Mouse (Mus musculus) mouse embryonic stem cell (cell line): ENCODE data around the gene Pard6b.
"Not testable (repeated sequence)": the region's sequence is repeated elsewhere in the genome, so short reads cannot be mapped to it uniquely, and the experiment has no call there.

ENCODE experiments used
- in situ Hi-C, 2 experiments: fragments of 300-500 bp; cut with MboI; formaldehyde crosslinking; loops; 1 replicate in 1 of 2; 3 replicates in 1 of 2; pipeline ENCODE4 v1.14.3; 2019 to 2020; ENCODE audit warnings: low sequenced_read_pairs in 2 of 2, low pct_unique_long_range_greater_than_20kb in 1 of 2, mixed read lengths in 1 of 2; ENCODE audit not compliant: unreplicated experiment in 1 of 2

Gene Pard6b

DNA sequence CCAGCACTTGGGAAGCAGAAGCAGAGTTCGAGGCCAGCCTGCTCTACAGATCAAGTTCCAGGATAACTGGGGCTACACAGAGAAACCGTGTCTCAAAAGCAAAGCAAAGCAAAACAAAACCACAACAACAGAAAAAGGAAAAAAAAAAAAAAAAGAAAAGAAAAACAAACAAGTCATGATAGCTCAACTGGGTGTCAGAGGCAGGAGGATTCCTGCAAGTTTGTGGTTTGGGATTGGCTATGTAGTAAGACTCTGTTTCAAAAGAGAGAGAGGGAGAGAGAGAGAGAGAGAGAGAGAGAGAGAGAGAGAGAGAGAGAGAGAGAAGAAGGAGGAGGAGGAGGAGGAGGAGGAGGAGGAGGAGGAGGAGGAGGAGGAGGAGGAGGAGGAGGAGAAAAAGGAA is 22.9 kb upstream of the Pard6b start:
- in situ Hi-C loops = not testable (repeated sequence)

DNA sequence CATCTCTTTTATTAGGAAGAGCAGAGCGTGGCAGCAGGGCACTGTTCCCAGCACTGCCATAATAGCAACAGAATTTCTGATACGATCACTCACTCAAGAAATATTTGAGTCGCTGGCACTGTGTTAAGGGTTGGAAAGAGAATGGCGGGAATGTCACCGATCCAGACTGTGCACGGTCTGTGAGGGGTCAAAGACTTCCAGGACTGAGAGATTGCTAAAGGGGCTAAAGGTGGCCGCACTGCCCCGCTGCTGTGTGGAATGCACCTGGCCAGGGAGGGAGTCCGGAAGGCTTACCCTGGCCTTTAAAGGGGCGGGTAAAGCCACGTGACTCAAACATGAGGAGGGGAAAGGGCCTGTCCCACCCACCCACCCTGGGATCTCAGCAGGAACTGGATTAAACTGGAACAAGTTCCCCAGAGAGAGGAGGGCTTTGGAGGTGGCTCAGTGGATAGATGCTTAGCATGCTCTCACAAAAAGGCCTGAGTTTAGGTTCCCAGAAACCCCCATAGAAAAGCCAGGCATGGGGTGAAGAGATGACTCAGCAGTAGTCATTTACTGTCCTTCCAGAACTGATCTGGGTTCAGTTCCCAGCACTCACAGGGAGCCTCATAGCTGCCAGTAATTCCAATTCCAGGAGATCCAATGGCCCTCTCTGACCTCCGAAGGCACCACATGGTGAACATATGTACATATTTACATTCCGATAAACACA is 22.2 kb upstream of the Pard6b start:
- in situ Hi-C loops = no loop called here

DNA sequence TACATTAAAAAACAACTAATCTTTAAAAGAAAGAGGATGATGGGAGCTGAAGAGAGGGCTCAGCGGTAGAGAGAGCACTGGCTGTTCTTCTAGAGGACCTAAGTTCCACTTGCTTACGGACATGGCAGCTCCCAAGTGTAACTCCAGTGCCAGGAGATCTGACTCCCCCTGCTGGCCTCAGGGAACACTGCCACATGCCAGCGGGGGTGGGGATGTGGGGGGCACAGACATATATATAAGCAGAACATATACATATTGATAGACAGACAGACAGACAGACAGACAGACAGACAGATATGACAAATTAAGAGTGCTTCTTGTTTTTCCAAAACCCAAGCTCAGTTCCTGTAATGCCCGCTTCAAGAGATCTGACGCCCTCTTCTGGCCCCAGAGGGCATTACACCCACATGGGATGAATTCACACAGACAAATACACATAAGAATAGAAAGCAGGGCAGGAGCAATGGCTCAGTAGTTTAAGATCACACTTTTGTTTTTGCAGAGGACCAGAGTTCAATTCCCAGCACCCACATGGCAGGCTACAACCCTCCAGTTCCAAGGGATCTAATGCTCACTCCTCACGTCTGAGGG is 21.5 kb upstream of the Pard6b start:
- in situ Hi-C loops = no loop called here

DNA sequence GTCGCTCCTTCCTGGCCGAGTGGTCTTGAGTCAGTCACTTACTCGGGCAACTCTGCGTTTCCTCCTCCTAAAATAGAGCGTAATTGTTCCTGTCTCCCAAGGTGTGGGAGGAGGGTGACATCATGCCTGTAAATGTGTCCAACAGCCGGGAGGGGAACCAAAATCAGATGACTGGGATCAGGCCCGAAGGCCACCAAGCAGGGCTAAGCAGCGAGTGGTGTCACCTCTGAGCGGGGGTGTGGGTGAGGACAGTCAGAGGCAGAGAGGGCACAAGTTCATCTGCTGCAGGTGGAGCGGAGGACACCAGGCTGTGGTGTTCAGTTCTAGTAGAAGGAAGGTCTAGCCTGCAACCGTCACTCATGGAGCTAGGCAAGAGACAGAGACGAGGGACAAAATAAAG is 17.1 kb upstream of the Pard6b start:
- in situ Hi-C loops = no loop called here

DNA sequence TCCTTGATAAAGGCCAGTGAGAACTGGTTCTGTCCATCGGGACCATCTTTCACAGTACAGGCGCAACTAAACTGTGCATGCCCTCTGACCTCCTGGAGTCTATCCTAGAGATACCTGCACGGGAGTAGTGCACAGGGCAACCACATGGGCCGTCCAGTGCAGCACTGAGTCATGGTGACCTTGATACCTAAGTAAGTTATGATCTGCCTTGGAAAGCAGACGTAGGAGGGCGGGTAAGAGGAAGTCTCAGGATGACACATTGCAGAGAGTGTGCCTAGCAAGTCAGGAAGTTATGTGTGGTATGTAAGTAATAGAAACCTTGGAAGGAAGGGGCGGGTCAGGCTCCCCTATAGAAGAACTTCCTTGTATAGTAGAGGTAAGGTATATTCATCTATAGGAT is 15.3 kb upstream of the Pard6b start:
- in situ Hi-C loops = no loop called here

DNA sequence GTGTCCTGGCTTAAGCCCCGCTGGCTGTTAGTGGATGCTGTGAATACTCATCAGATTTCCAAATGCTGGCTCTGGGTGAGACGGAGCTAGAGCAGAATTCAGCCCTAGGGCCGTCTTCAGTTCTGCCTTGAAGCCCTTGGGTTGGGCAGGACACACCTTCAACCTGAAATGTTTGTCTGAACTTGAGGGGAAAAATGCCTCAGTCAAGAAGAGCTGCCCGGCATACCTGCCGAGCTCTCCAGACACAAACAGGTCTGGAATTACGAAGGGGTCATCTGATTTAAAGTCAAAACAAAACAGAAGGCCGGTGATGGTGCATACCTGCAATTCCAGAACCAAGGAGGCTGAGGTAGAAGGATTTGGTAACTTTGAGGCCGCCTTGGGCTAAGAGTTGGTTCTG is 14.0 kb upstream of the Pard6b start:
- in situ Hi-C loops = no loop called here

DNA sequence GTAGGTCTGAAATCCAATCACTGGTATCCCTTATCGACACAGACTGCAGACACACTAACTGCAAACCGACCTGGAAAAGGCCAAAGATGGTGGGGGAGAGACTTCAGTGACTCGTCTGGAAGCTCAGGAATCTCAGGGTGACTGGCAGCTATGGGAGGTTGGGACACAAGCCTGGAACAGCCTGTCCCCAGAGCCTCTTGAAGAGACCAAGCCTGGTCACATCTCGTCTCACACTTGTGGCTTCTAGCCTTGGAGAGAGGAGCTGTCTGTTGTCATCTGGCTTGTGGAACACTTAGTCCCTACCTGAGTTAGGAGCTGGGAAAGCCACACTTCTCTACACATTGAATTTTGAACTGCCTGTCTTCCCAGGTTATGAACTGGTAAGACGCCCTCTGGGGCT is 10.4 kb upstream of the Pard6b start:
- in situ Hi-C loops = no loop called here

DNA sequence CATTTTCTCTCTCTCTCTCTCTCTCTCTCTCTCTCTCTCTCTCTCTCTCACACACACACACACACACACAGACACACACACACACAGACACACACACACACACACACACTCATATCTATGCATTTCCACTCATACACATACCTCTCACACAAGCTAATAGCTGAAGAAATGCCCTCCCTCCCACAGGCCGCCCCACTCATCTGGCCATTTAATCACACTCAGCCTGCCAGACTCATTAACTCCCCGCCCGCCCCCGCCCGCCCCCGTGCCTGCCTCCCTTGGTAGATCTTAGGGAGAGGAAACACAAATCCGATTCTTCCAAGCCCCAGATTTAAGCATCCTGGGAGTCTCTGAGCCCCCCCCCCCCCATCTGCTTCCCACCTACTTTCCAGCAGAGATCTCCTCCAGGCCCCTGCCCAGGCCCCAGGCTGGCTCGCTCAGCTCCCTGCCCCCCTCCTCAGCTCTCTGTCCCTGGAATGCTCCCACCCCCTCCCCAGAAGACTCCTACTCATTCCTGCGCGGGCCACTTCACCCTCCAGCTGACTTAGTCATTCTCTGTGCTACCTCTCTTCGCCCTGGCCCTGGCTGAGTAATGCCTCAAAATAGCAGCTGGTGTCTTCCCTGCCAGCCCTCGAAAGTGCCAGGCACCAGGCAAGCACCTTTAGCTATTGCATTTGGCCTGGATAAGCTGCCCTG is 8.2 kb upstream of the Pard6b start:
- in situ Hi-C loops = no loop called here

DNA sequence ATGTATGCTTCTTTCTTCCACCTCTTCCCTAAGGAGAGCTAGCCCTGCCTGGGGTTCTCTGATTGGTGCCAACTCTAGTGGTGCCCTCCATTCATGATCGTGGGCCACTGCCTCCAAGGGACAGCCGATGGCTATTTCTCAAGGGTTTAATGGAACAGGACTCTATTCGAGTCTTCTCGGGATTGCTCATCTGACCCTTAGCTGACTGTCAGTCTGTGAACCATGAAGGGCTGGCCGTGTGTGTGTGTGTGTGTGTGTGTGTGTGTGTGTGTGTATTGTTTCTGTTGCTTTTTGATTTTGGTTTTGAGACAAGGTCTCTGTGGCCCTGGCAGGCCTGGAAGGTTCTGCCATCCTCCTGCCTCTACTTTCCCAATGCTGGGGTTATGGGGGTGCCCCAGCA is 7.1 kb upstream of the Pard6b start:
- in situ Hi-C loops = no loop called here

DNA sequence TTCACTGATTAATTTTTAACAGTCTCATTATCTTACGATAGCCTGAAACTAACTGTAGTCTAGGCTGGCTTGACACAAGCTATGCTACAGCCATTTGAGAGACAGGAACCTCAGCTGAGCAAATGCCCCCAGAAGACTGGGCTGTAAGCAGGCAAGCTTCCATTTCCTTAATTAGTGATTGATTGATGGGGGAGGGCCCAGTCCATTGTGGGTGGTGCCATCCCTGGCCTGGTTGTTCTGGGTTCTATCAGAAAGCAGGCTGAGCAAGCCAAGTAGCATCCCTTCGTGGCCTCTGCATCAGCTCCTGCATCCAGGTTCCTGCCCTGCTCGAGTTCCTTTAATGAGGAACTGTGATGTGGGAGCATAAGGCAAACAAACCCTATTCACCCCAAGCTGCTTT is 6.3 kb upstream of the Pard6b start:
- in situ Hi-C loops = no loop called here

DNA sequence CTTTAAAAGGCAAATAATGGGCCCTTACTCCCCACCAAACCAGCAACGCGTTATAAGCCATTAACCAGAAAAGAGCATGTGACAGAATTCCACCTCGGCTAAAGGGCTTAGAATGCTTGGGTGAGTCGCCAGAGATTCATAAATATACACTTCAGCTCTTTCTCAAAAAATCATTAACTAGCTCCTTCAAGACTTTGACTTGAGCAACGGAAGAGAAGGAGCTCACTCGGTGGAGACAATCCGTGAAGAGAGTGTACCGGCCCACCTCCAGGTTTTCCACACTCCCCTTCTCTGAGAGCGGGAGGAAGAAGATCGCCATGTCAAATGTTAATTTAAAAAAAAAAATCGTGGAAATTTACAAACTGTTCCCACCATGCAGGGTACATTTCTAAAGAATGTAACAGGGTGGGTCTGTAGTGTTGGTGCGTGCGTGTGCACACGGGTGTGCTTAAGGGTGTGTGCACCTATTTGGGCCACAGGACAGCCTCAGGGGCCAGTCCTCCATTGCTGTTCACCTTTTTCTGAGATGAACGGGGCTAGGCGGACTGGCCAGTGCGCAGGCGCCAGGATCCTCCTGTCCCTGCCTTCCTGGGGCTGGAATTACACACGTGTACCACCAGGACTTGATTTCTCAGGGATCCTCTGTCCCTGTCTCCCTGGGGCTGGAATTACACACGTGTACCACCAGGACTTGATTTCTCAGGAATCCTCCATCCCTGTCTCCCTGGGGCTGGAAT is 3.8 kb upstream of the Pard6b start:
- in situ Hi-C loops = no loop called here

DNA sequence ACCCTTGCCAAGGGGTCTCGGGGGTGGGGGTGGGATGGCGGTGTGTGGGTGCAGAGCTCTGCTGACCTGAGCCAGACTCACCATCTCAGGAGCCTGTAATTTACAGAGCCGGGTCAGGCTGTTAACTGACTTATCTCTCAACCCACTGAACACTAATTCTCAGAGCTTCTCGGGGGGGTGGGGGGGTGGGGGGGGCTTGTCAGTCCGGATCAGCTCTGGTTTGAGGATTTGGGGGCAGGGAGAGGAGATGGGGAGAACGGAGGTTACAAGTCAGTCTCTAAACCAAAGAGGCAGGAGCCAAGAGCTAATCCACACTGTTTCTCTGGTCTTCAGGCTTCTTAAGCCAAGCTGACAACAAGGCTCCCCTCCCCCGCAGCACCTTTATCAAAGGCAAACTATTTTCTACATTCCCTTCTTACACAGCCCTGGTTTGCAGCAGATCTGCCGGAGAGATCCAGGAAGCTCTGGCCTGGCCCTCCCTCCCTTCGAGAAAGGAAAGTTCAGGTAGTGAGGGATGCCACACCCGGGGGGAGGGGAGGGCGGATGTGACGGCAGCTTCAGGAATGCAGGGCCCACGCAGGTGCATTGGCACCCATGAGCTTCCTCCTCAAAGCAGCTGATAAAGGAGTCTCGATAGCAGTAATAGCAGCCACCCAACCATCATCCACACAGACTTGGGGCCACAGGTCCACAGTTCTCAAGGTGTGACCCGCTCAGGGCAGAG is 2.5 kb upstream of the Pard6b start:
- in situ Hi-C loops = no loop called here

DNA sequence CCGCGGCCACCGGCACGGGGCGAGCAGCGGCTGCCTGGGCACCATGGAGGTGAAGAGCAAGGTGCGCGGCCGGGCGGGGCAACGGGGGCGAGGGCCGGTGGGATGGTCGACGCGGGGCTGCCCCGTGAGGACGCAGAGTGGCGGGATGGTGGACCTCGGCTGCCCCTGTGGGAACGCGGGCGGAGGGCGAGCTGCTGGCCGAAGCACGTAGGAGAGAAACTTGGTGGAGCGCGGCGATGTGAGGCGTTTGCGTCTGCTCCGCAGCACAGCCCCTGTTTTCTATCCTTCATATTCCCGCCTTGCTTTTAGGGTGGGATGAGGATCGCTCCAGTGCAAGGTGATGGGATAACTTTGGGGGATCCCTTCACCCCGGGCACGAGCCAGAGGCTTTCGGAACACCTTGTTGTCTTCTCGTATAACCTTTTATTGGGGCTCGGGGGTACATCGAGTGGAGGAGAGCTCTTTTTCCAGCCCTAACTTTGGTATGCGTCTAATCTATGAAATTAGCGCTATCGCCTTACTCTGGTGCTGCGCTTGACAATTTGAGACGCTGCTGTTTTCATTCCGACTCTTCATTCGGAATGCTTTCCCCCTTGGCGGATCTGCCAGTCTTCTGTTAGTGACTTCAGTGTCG is 612 bp downstream of the Pard6b start:
- in situ Hi-C loops = no loop called here

DNA sequence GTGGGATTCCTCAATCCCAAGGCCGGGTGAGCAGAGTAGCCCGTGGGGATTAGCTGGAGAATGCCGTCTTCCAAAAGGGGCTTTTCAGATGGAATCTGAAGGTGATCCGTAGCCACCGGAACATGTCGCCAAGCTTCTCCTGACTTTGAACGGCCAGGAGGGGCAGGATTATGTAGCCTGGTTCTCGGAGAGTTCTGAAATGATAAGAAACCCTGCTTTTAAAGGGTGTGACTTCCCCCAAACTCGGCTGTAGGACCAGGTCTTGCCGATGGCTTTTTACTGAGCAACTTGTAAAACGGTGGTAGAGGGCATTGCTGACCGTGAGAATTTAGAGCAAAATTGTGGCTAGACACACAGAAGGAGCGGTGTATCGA is 1.1 kb downstream of the Pard6b start:
- in situ Hi-C loops = no loop called here

DNA sequence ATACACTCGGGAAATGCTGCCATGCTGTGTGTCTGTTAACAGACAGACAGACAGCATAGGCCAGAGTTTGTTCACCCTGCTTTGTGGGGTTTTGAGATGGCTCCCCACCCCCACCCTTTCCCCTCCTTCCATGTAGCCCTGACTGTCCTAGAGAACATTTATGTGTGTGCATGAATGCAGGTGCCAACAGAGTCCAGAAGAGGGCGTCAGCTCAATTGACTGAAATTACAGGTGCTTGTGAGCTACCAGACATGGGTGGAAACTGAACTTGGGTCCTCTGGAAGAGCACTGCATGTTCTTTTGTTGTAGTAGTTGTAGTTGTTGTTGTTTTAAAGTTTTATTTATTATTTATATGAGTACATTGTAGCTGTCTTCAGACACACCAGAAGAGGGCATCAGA is 2.8 kb downstream of the Pard6b start:
- in situ Hi-C loops = no loop called here

DNA sequence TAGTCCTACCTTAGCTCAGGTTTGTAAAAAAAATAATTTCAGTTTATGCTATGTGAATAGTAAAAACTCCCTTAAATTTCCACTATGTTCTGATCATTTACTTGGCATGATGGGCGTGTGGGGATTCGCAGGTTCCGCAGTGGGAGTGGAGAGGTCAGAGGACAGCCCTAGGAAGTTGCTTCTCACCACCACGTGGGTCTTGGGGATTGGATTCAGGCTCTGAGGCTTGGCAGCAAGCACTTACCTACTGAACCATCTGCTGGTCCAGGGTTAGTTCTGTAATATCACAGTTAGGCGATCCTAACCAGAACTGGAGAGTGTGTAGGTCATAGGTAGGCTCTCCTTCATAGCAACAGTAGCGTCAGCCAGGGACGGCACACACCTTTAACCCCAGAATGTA is 3.4 kb downstream of the Pard6b start:
- in situ Hi-C loops = no loop called here

DNA sequence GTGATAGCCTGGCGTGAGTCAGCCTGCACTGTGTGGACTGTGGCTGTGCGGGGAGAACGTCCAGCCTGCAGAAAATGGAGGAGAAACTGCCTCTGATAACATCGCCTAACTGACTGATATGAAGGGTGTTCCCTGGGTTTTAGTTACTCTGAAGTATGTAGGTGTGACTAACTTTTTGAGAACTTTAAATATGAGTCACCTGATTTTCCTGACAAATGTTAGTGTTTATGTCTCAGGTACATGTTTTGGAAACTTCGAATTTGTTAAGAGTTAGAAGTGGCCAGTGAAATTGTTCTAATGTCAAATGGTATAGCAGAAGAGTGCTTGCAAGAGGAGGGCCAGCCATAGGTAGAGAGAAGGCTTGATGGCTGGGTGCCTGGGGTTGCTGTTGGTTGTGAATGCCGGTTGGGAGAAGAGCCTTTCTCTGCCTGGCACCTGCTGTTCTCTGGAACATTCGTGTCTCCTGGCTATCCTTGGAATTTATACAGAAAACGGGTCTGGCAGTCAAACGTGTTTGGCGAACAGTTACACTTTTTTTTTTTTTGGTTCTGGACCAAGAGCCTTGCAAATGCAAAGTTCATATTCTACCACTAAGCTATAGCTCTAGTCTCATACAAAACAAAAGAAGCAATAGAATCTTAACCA is 4.9 kb downstream of the Pard6b start:
- in situ Hi-C loops = no loop called here

DNA sequence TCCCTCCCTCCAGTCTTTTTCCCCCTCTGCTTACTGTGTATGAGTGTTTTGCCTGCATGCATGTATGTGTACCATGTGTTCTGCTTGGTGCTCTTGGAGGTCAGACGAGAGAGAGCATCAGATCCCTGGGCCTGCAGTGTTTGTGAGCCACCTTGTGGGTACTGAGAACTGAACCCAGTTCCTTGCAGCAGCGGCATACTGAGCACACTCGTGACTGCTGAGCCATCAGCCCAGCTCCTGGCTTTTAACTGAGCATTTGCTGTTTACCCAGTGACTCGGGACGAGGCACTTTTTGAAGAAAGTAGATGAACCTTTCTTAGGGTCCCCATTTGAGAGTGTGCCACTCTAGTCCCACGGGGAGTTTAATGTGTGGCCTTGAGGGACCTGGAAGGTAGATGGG is 5.5 kb downstream of the Pard6b start:
- in situ Hi-C loops = no loop called here
